Mouse (Mus musculus) neural tube, embryonic 15.5 days (tissue): ENCODE results near the gene Tspan3. TPM values are rescaled to one million over a fixed set of nuclear protein-coding genes. Genes with fewer than 3 reads are reported as not detected.

ENCODE experiments used
- ATAC-seq: fragments of 200-750 bp; cut with Nextera tagmentation; 2 replicates; pipeline ENCODE4 v1.8.0; 2017; ENCODE audit warnings: mild to moderate bottlenecking, moderate TSS enrichment, moderate library complexity; ENCODE audit not compliant: low FRiP score
- H3K27ac ChIP-seq: fragments of 300-500 bp; sonication (generic); replicated peaks from 2 replicates; pipeline ENCODE4 v1.5.1; 2015; ENCODE audit warnings: mild to moderate bottlenecking, inconsistent platforms
- H3K27me3 ChIP-seq: fragments of 300-500 bp; sonication (generic); replicated peaks from 2 replicates; pipeline ENCODE4 v1.6.1; 2015; ENCODE audit warnings: inconsistent platforms
- H3K36me3 ChIP-seq: fragments of 300-500 bp; sonication (generic); 2 replicates; pipeline ENCODE4 v1.6.1; 2015; ENCODE audit warnings: inconsistent platforms
- H3K4me1 ChIP-seq: fragments of 300-500 bp; sonication (generic); 2 replicates; pipeline ENCODE4 v1.6.1; 2015; ENCODE audit warnings: inconsistent platforms
- H3K4me2 ChIP-seq: fragments of 300-500 bp; sonication (generic); 2 replicates; pipeline ENCODE4 v1.6.1; 2015; ENCODE audit warnings: inconsistent platforms, mild to moderate bottlenecking, moderate library complexity
- H3K4me3 ChIP-seq: fragments of 300-500 bp; sonication (generic); replicated peaks from 2 replicates; pipeline ENCODE4 v1.5.1; 2015; ENCODE audit warnings: mild to moderate bottlenecking, inconsistent platforms
- H3K9ac ChIP-seq: fragments of 300-500 bp; sonication (generic); replicated peaks from 2 replicates; pipeline ENCODE4 v1.6.1; 2015; ENCODE audit warnings: mild to moderate bottlenecking, inconsistent platforms
- H3K9me3 ChIP-seq: fragments of 300-500 bp; sonication (generic); replicated peaks from 2 replicates; pipeline ENCODE4 v1.6.1; 2016; ENCODE audit warnings: inconsistent platforms
- WGBS: fragments of 180-500 bp; shearing (Covaris S2); methylation state at CpG from one replicate; pipeline ENCODE4 v1.1.7; 2015; ENCODE audit warnings: mixed read lengths; 5-methylcytosine and 5-hydroxymethylcytosine counted together
- polyA plus RNA-seq: library from polyadenylated mRNA; unstranded; fragments of >200 nt; fragmentation: Nextera tagmentation; extraction: Ambion mirVana; gene quantifications from 2 replicates; pipeline ENCODE4 v1.2.1, GENCODE M21; 2015

The Tspan3 gene
- polyA plus RNA-seq, 1 experiment from 2014 or later = 595 TPM

- Histone ChIP-seq H3K4me1 (peaks cover 22% of the 10 kb centered on the region), H3K4me2 (no peak overlapping the region), H3K27ac (peak overlapping the region; percentile 48), H3K9me3 (no peaks in the 10 kb centered on the region), H3K36me3 (no peaks in the 10 kb centered on the region), H3K27me3 (peaks cover 3% of the 10 kb centered on the region; the same call in 1 of the 2 replicates), H3K4me3 (no peak overlapping the region), H3K9ac (no peak overlapping the region)
- peak; percentile 62 for ATAC-seq
- WGBS = 35% methylated on average over 11 of the region's 11 CpGs
Measured at GRCm38 (mm10) chr9:56191498-56192455, 26.5 kb upstream of the Tspan3 start.

GRCm38 (mm10) chr9:56180118-56180781, 15.0 kb upstream of the Tspan3 start:
- Histone ChIP-seq H3K4me1 (peaks cover 22% of the 10 kb centered on the region), H3K27me3 (no peaks in the 10 kb centered on the region), H3K4me2 (peak overlapping the region; percentile 17), H3K27ac (peak overlapping the region; percentile 49; the same call in 1 of the 2 replicates), H3K36me3 (no peaks in the 10 kb centered on the region), H3K4me3 (no peak overlapping the region), H3K9ac (no peak overlapping the region), H3K9me3 (no peaks in the 10 kb centered on the region)
- no peak for ATAC-seq
- 18% methylated on average over 8 of the region's 8 CpGs for WGBS

GRCm38 (mm10) chr9:56179416-56180117, 14.3 kb upstream of the Tspan3 start:
- H3K36me3 ChIP-seq = no peaks in the 10 kb centered on the region
- H3K4me2 ChIP-seq = 0 out of 2 replicates have a peak overlapping the region, but pooled peaks have one; percentile 17
- H3K9ac ChIP-seq = no peak overlapping the region
- no peak overlapping the region for H3K27ac ChIP-seq
- H3K4me3 ChIP-seq = no peak overlapping the region
- H3K4me1 ChIP-seq = peaks cover 22% of the 10 kb centered on the region
- no peaks in the 10 kb centered on the region for H3K27me3 ChIP-seq
- peak; percentile 65 for ATAC-seq
- 76% methylated on average over 6 of the region's 6 CpGs for WGBS
- H3K9me3 ChIP-seq = no peaks in the 10 kb centered on the region

- Histone ChIP-seq H3K27me3 (no peaks in the 10 kb centered on the region), H3K36me3 (no peaks in the 10 kb centered on the region), H3K4me1 (peaks cover 22% of the 10 kb centered on the region), H3K4me2 (no peak overlapping the region), H3K27ac (no peak overlapping the region), H3K9ac (no peak overlapping the region), H3K9me3 (no peaks in the 10 kb centered on the region), H3K4me3 (no peak overlapping the region)
- no peak for ATAC-seq
- WGBS = 60% methylated on average over 4 of the region's 4 CpGs
Measured at GRCm38 (mm10) chr9:56177354-56177753, 12.1 kb upstream of the Tspan3 start.

- Histone ChIP-seq H3K9ac (no peak overlapping the region), H3K9me3 (no peaks in the 10 kb centered on the region), H3K27ac (no peak overlapping the region), H3K4me3 (no peak overlapping the region), H3K4me2 (no peak overlapping the region), H3K36me3 (no peaks in the 10 kb centered on the region), H3K4me1 (peaks cover 14% of the 10 kb centered on the region), H3K27me3 (no peaks in the 10 kb centered on the region)
- 90% methylated on average over 3 of the region's 3 CpGs for WGBS
- ATAC-seq = no peak
Measured at GRCm38 (mm10) chr9:56175316-56175715, 10.0 kb upstream of the Tspan3 start.

- Histone ChIP-seq H3K4me1 (0 out of 2 replicates have a peak, but pooled peaks cover 5% of the 10 kb centered on the region), H3K4me3 (no peak overlapping the region), H3K27ac (no peak overlapping the region), H3K9ac (no peak overlapping the region), H3K27me3 (no peaks in the 10 kb centered on the region), H3K9me3 (no peaks in the 10 kb centered on the region), H3K36me3 (no peaks in the 10 kb centered on the region), H3K4me2 (no peak overlapping the region)
- 29% methylated on average over 6 of the region's 6 CpGs for WGBS
- no peak for ATAC-seq
Measured at GRCm38 (mm10) chr9:56167690-56168089, 2.4 kb upstream of the Tspan3 start.

- no peak for ATAC-seq
- no peak overlapping the region for H3K27ac ChIP-seq
- H3K4me2 ChIP-seq = no peak overlapping the region
- H3K9ac ChIP-seq = no peak overlapping the region
- H3K4me1 ChIP-seq = peaks cover 12% of the 10 kb centered on the region
- no peaks in the 10 kb centered on the region for H3K27me3 ChIP-seq
- no peaks in the 10 kb centered on the region for H3K9me3 ChIP-seq
- 60% methylated on average over 5 of the region's 5 CpGs for WGBS
- no peak overlapping the region for H3K4me3 ChIP-seq
- H3K36me3 ChIP-seq = no peaks in the 10 kb centered on the region
Measured at GRCm38 (mm10) chr9:56166161-56166560, 884 bp upstream of the Tspan3 start.

- peak overlapping the region; percentile 96 for H3K27ac ChIP-seq
- no peaks in the 10 kb centered on the region for H3K9me3 ChIP-seq
- H3K9ac ChIP-seq = peak overlapping the region; percentile 99
- H3K36me3 ChIP-seq = no peaks in the 10 kb centered on the region
- H3K4me2 ChIP-seq = peak overlapping the region; percentile 68
- H3K4me3 ChIP-seq = peak overlapping the region; percentile 71
- WGBS = under 1% methylated on average over 76 of the region's 82 CpGs
- H3K4me1 ChIP-seq = peaks cover 28% of the 10 kb centered on the region
- no peaks in the 10 kb centered on the region for H3K27me3 ChIP-seq
- peak; percentile 98 for ATAC-seq
Measured at GRCm38 (mm10) chr9:56160341-56161141, 4.7 kb downstream of the Tspan3 start.

- peak overlapping the region; percentile 99; the same call in 1 of the 2 replicates for H3K9ac ChIP-seq
- H3K27me3 ChIP-seq = no peaks in the 10 kb centered on the region
- peak overlapping the region; percentile 71 for H3K4me3 ChIP-seq
- no peaks in the 10 kb centered on the region for H3K9me3 ChIP-seq
- H3K36me3 ChIP-seq = no peaks in the 10 kb centered on the region
- 0 out of 2 replicates have a peak overlapping the region, but pooled peaks have one; percentile 96 for H3K27ac ChIP-seq
- no peak for ATAC-seq
- peaks cover 31% of the 10 kb centered on the region for H3K4me1 ChIP-seq
- 5% methylated on average over 2 of the region's 2 CpGs for WGBS
- peak overlapping the region; percentile 68 for H3K4me2 ChIP-seq
Measured at GRCm38 (mm10) chr9:56159456-56159855, 5.8 kb downstream of the Tspan3 start.

- H3K27me3 ChIP-seq = no peaks in the 10 kb centered on the region
- peak overlapping the region; percentile 19; the same call in 1 of the 2 replicates for H3K4me2 ChIP-seq
- H3K27ac ChIP-seq = no peak overlapping the region
- no peak overlapping the region for H3K9ac ChIP-seq
- no peaks in the 10 kb centered on the region for H3K9me3 ChIP-seq
- ATAC-seq = no peak
- H3K36me3 ChIP-seq = no peaks in the 10 kb centered on the region
- H3K4me1 ChIP-seq = peaks cover 36% of the 10 kb centered on the region
- WGBS = 84% methylated on average over 2 of the region's 2 CpGs
- H3K4me3 ChIP-seq = no peak overlapping the region
Measured at GRCm38 (mm10) chr9:56158077-56158476, 7.2 kb downstream of the Tspan3 start.

- Histone ChIP-seq H3K4me1 (peaks cover 37% of the 10 kb centered on the region), H3K4me2 (no peak overlapping the region), H3K9me3 (no peaks in the 10 kb centered on the region), H3K36me3 (no peaks in the 10 kb centered on the region), H3K27ac (no peak overlapping the region), H3K9ac (no peak overlapping the region), H3K27me3 (no peaks in the 10 kb centered on the region), H3K4me3 (no peak overlapping the region)
- no peak for ATAC-seq
- WGBS = 90% methylated on average over 5 of the region's 5 CpGs
Measured at GRCm38 (mm10) chr9:56154572-56154971, 10.7 kb downstream of the Tspan3 start.
